Mouse (Mus musculus) embryonic facial prominence, embryonic 14.5 days (tissue): ENCODE results near the gene Pear1. TPM values are rescaled to one million over a fixed set of nuclear protein-coding genes. Genes with fewer than 3 reads are reported as not detected.
A peak's percentile ranks its signal among the peaks of the same experiment; 100 is the strongest.

ENCODE experiments used
- ATAC-seq: fragments of 200-750 bp; cut with Nextera tagmentation; 2 replicates; pipeline ENCODE4 v1.8.0; 2017; ENCODE audit warnings: low read depth, moderate number of reproducible peaks, moderate TSS enrichment
- DNase-seq: peaks from one replicate; pipeline ENCODE4 v3.0.0-alpha.2; 2015; ENCODE audit warnings: low spot score
- H3K27ac ChIP-seq: fragments of 300-500 bp; sonication (generic); replicated peaks from 2 replicates; pipeline ENCODE4 v1.5.1; 2014; ENCODE audit warnings: low read depth, mild to moderate bottlenecking, low read length, moderate library complexity
- H3K27me3 ChIP-seq: fragments of 300-500 bp; sonication (generic); replicated peaks from 2 replicates; pipeline ENCODE4 v1.6.1; 2014; ENCODE audit warnings: low read length; ENCODE audit not compliant: control insufficient read depth, insufficient read depth
- H3K36me3 ChIP-seq: fragments of 300-500 bp; sonication (generic); 2 replicates; pipeline ENCODE4 v1.6.1; 2014; ENCODE audit warnings: low read length, mixed read lengths; ENCODE audit not compliant: control insufficient read depth, insufficient read depth
- H3K4me1 ChIP-seq: fragments of 300-500 bp; sonication (generic); 2 replicates; pipeline ENCODE4 v1.6.1; 2014; ENCODE audit warnings: antibody characterized with exemption, low read length; ENCODE audit not compliant: control insufficient read depth, insufficient read depth
- H3K4me2 ChIP-seq: fragments of 300-500 bp; sonication (generic); 2 replicates; pipeline ENCODE4 v1.6.1; 2014; ENCODE audit warnings: low read depth, mild to moderate bottlenecking, low read length, moderate library complexity, mixed read lengths
- H3K4me3 ChIP-seq: fragments of 300-500 bp; sonication (generic); 2 replicates; pipeline ENCODE4 v1.5.1; 2014; ENCODE audit warnings: low read depth, mild to moderate bottlenecking, low read length
- H3K9ac ChIP-seq: fragments of 300-500 bp; sonication (generic); 2 replicates; pipeline ENCODE4 v1.6.1; 2014; ENCODE audit warnings: low read depth, mild to moderate bottlenecking, low read length, moderate library complexity, mixed read lengths
- H3K9me3 ChIP-seq: fragments of 300-500 bp; sonication (generic); 2 replicates; pipeline ENCODE4 v1.6.1; 2016; ENCODE audit warnings: low read length; ENCODE audit not compliant: control insufficient read depth
- WGBS: fragments of 180-500 bp; shearing (Covaris S2); extraction: QIAGEN DNeasy Blood & Tissue Kit; methylation state at CpG from one replicate; pipeline ENCODE4 v1.1.7; 2014; 5-methylcytosine and 5-hydroxymethylcytosine counted together
- polyA plus RNA-seq: library from polyadenylated mRNA; unstranded; fragments of >200 nt; fragmentation: Nextera tagmentation; extraction: Ambion mirVana; gene quantifications from 2 replicates; pipeline ENCODE4 v1.2.1, GENCODE M21; 2014

The Pear1 gene
- polyA plus RNA-seq, 1 experiment from 2014 or later: 26.7 TPM

GRCm38 (mm10) chr3:87846186-87846585 is 22.1 kb upstream of the Pear1 start:
- Histone ChIP-seq H3K4me1 (no peaks in the 10 kb centered on the region), H3K4me3 (no peak overlapping the region), H3K36me3 (no peaks in the 10 kb centered on the region), H3K4me2 (no peak overlapping the region), H3K9me3 (no peaks in the 10 kb centered on the region), H3K9ac (no peak overlapping the region), H3K27me3 (no peaks in the 10 kb centered on the region), H3K27ac (no peak overlapping the region)
- WGBS: 58% methylated on average over 4 of the region's 4 CpGs
- 0 out of 2 replicates have a peak, but pooled peaks have one; percentile 26 for ATAC-seq
- DNase-seq: no peak

DNA sequence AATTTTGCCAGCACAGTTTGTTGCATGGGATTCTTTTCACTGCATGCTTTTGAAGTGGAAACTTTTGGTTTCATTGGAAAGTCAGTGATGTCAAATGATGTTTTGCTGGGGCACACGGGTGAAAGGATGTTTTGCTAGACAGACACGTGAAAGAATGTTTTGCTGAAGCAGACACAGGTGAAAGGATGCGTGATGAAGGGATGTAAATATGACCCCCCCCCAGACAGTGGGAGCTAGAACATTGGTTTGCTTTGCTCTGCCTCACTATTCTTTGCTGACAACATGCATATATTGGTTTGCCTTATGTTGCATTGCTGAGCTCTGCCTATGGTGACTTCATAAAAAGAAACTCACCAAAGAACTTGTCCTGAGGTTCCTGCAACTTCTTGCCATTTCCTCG is 20.9 kb upstream of the Pear1 start:
- ATAC-seq (no peak), DNase-seq (no peak)
- WGBS: 79% methylated on average over 4 of the region's 4 CpGs

GRCm38 (mm10) chr3:87840858-87841257 is 16.8 kb upstream of the Pear1 start:
- Histone ChIP-seq H3K9me3 (no peaks in the 10 kb centered on the region), H3K36me3 (no peaks in the 10 kb centered on the region), H3K27me3 (no peaks in the 10 kb centered on the region), H3K4me3 (no peak overlapping the region), H3K27ac (no peak overlapping the region), H3K4me1 (no peaks in the 10 kb centered on the region), H3K9ac (no peak overlapping the region), H3K4me2 (no peak overlapping the region)
- ATAC-seq (no peak), DNase-seq (no peak)

More for the DNA sequence above, 20.9 kb upstream of the Pear1 start:
- Histone ChIP-seq H3K4me2 (no peak overlapping the region), H3K4me3 (no peak overlapping the region), H3K27me3 (no peaks in the 10 kb centered on the region), H3K4me1 (no peaks in the 10 kb centered on the region), H3K36me3 (no peaks in the 10 kb centered on the region), H3K9me3 (no peaks in the 10 kb centered on the region), H3K27ac (no peak overlapping the region), H3K9ac (no peak overlapping the region)

DNA sequence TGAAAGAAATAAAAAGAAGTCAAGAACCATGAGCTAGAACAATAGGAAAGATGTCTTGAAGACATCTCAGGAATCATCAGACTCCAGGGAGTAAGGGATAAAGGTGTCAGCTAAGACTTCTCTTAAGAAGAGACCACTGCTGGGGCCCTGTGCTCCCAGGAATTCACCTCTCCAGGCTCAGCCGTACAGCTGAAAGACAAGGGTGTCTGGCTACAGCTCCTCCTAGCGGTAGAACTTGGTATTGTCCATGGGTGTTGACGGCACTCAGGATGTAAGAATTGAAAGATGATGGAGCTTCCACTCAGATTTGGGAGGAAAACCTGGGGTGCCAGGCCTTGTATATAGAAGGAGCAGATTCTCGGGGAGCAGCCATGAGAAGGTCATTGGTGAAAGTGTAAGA is 14.5 kb upstream of the Pear1 start:
- Histone ChIP-seq H3K36me3 (no peaks in the 10 kb centered on the region), H3K4me1 (no peaks in the 10 kb centered on the region), H3K9me3 (no peaks in the 10 kb centered on the region), H3K4me2 (no peak overlapping the region), H3K4me3 (no peak overlapping the region), H3K27me3 (no peaks in the 10 kb centered on the region), H3K9ac (no peak overlapping the region), H3K27ac (no peak overlapping the region)
- 3% methylated on average over 4 of the region's 4 CpGs for WGBS
- ATAC-seq: peak; percentile 57; the same call in 1 of the 2 replicates
- DNase-seq: peak; percentile 66

DNA sequence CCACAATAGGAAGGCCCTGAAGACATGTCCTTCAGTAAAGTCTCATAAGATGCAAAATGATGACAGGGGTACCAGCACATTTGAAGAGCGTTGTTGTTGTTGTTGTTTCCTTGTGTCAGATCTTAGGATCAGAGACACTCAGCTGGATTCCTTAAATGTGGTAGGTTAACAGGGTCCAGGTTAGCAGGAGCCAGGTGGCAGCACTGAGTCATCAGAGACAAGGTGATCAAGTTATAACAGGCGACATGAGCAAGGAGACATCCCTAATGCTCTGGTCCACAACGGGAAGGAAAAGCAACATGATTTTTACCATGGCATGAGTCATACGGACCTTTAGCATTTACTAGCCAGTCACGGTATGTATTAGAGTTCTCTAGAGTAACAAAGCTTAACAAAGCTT is 9.4 kb upstream of the Pear1 start:
- WGBS: 60% methylated on average over 5 of the region's 5 CpGs
- Histone ChIP-seq H3K27ac (no peak overlapping the region), H3K36me3 (no peaks in the 10 kb centered on the region), H3K9ac (no peak overlapping the region), H3K9me3 (no peaks in the 10 kb centered on the region), H3K27me3 (no peaks in the 10 kb centered on the region), H3K4me2 (no peak overlapping the region), H3K4me3 (no peak overlapping the region), H3K4me1 (no peaks in the 10 kb centered on the region)
- DNase-seq: no peak
- ATAC-seq: no peak

- no peaks in the 10 kb centered on the region for H3K36me3 ChIP-seq
- no peaks in the 10 kb centered on the region for H3K9me3 ChIP-seq
- H3K9ac ChIP-seq: no peak overlapping the region
- no peak overlapping the region for H3K4me2 ChIP-seq
- H3K27ac ChIP-seq: no peak overlapping the region
- ATAC-seq (no peak), DNase-seq (no peak)
- no peak overlapping the region for H3K4me3 ChIP-seq
- WGBS: 82% methylated on average over 7 of the region's 7 CpGs
- H3K4me1 ChIP-seq: no peaks in the 10 kb centered on the region
- no peaks in the 10 kb centered on the region for H3K27me3 ChIP-seq
Measured at GRCm38 (mm10) chr3:87832109-87832859, 8.2 kb upstream of the Pear1 start.

GRCm38 (mm10) chr3:87829025-87829424 is 4.9 kb upstream of the Pear1 start:
- H3K4me3 ChIP-seq: no peak overlapping the region
- H3K36me3 ChIP-seq: no peaks in the 10 kb centered on the region
- no peaks in the 10 kb centered on the region for H3K27me3 ChIP-seq
- H3K9ac ChIP-seq: no peak overlapping the region
- 51% methylated on average over 10 of the region's 10 CpGs for WGBS
- H3K4me2 ChIP-seq: no peak overlapping the region
- H3K4me1 ChIP-seq: no peaks in the 10 kb centered on the region
- ATAC-seq (no peak), DNase-seq (no peak)
- H3K9me3 ChIP-seq: no peaks in the 10 kb centered on the region
- H3K27ac ChIP-seq: no peak overlapping the region

- H3K4me1 ChIP-seq: no peaks in the 10 kb centered on the region
- H3K9ac ChIP-seq: no peak overlapping the region
- no peaks in the 10 kb centered on the region for H3K9me3 ChIP-seq
- no peak for DNase-seq
- H3K4me2 ChIP-seq: no peak overlapping the region
- no peak for ATAC-seq
- H3K4me3 ChIP-seq: no peak overlapping the region
- no peaks in the 10 kb centered on the region for H3K27me3 ChIP-seq
- H3K27ac ChIP-seq: no peak overlapping the region
- H3K36me3 ChIP-seq: no peaks in the 10 kb centered on the region
- WGBS: 61% methylated on average over 4 of the region's 4 CpGs
Measured at GRCm38 (mm10) chr3:87828435-87828834, 4.3 kb upstream of the Pear1 start.

- ATAC-seq: no peak
- 55% methylated on average over 12 of the region's 12 CpGs for WGBS
- no peaks in the 10 kb centered on the region for H3K9me3 ChIP-seq
- no peak overlapping the region for H3K9ac ChIP-seq
- peaks cover 3% of the 10 kb centered on the region; the same call in 1 of the 2 replicates for H3K27me3 ChIP-seq
- no peak for DNase-seq
- H3K4me3 ChIP-seq: no peak overlapping the region
- H3K4me1 ChIP-seq: no peaks in the 10 kb centered on the region
- H3K27ac ChIP-seq: no peak overlapping the region
- H3K36me3 ChIP-seq: no peaks in the 10 kb centered on the region
- H3K4me2 ChIP-seq: no peak overlapping the region
Measured at GRCm38 (mm10) chr3:87818226-87818625, 5.9 kb downstream of the Pear1 start.
